Mouse (Mus musculus) MEL (cell line): ENCODE results near the gene Acvr2b.

Source experiments
- BHLHE40 ChIP-seq: IDR thresholded peaks from 2 replicates; pipeline ENCODE4 v1.6.1; 2012; ENCODE audit warnings: low read depth, mild to moderate bottlenecking, inconsistent platforms, low read length, improper control_type of control experiment, borderline replicate concordance
- CTCF ChIP-seq, 3 experiments: IDR thresholded peaks in 2 of 3; conservative IDR thresholded peaks in 1 of 3; 2 replicates each; pipeline ENCODE4 v1.5.1; 2011 to 2012; ENCODE audit warnings: low read length in 3 of 3, low read depth in 2 of 3, mild to moderate bottlenecking in 2 of 3, improper control_type of control experiment in 1 of 3, inconsistent platforms in 1 of 3, mixed read lengths in 1 of 3, moderate library complexity in 1 of 3; ENCODE audit not compliant: control insufficient read depth in 1 of 3, insufficient read depth in 1 of 3, poor library complexity in 1 of 3, severe bottlenecking in 1 of 3
- GABPA ChIP-seq: IDR thresholded peaks from 2 replicates; pipeline ENCODE4 v1.6.1; 2012; ENCODE audit warnings: low read depth, mild to moderate bottlenecking, inconsistent platforms, low read length, improper control_type of control experiment, moderate library complexity
- HCFC1 ChIP-seq: IDR thresholded peaks from 2 replicates; pipeline ENCODE4 v1.6.1; 2012; ENCODE audit warnings: low read depth, mild to moderate bottlenecking, inconsistent platforms, low read length, improper control_type of control experiment, moderate library complexity
- MAZ ChIP-seq: IDR thresholded peaks from 2 replicates; pipeline ENCODE4 v1.6.1; 2012; ENCODE audit warnings: low read depth, mild to moderate bottlenecking, inconsistent platforms, low read length, improper control_type of control experiment
- POLR2A ChIP-seq, 2 experiments: IDR thresholded peaks; 2 replicates each; pipeline ENCODE4 v1.6.1; 2011 to 2012; ENCODE audit warnings: low read length in 2 of 2, mild to moderate bottlenecking in 2 of 2, control low read depth in 1 of 2, improper control_type of control experiment in 1 of 2, low read depth in 1 of 2, moderate library complexity in 1 of 2; ENCODE audit not compliant: control insufficient read depth in 1 of 2, insufficient read depth in 1 of 2, poor library complexity in 1 of 2
- SIN3A ChIP-seq: IDR thresholded peaks from 2 replicates; pipeline ENCODE4 v1.6.1; 2012; ENCODE audit warnings: low read length, improper control_type of control experiment, inconsistent platforms
- ZKSCAN1 ChIP-seq: IDR thresholded peaks from 2 replicates; pipeline ENCODE4 v1.6.1; 2012; ENCODE audit warnings: low read depth, mild to moderate bottlenecking, inconsistent platforms, low read length, improper control_type of control experiment, moderate library complexity

GRCm38 (mm10) chr9:119409864-119410263 is 7.9 kb downstream of the Acvr2b start:
- TF ChIP-seq ZKSCAN1 (no peak), GABPA (no peak), CTCF (IDR thresholded peaks at IDR 0.05 in 2 of 3, conservative IDR thresholded peaks at IDR 0.05 in 1 of 3; ENCODE audit: control insufficient read depth in 1 of 3, insufficient read depth in 1 of 3, low read depth in 2 of 3, low read length in 3 of 3, poor library complexity in 1 of 3, severe bottlenecking in 1 of 3) (no peak), MAZ (no peak), POLR2A (IDR thresholded peaks at IDR 0.05; ENCODE audit: control insufficient read depth in 1 of 2, insufficient read depth in 1 of 2, low read depth in 1 of 2, low read length in 2 of 2, poor library complexity in 1 of 2) (no peak), HCFC1 (no peak), BHLHE40 (no peak), SIN3A (no peak)
